Mouse (Mus musculus) forebrain, postnatal 0 days (tissue): ENCODE results near the gene Phyhd1. TPM values are rescaled to one million over a fixed set of nuclear protein-coding genes. Genes with fewer than 3 reads are reported as not detected.

Experiments
- ATAC-seq: fragments of 200-750 bp; cut with Nextera tagmentation; 2 replicates; pipeline ENCODE4 v1.8.0; 2017; ENCODE audit warnings: mild to moderate bottlenecking, moderate library complexity
- DNase-seq: peaks from one replicate; pipeline ENCODE4 v3.0.0-alpha.2; 2015
- H3K27ac ChIP-seq: fragments of 300-500 bp; sonication (generic); 2 replicates; pipeline ENCODE4 v1.5.1; 2014; ENCODE audit warnings: low read depth, mild to moderate bottlenecking, antibody characterized with exemption, low read length, moderate library complexity, mixed read lengths
- H3K27me3 ChIP-seq: fragments of 300-500 bp; sonication (generic); 2 replicates; pipeline ENCODE4 v1.6.1; 2014; ENCODE audit warnings: mild to moderate bottlenecking, low read length, mixed read lengths; ENCODE audit not compliant: insufficient read depth
- H3K36me3 ChIP-seq: fragments of 300-500 bp; sonication (generic); 2 replicates; pipeline ENCODE4 v1.6.1; 2014; ENCODE audit warnings: mild to moderate bottlenecking, moderate library complexity; ENCODE audit not compliant: insufficient read depth
- H3K4me1 ChIP-seq: fragments of 300-500 bp; sonication (generic); 2 replicates; pipeline ENCODE4 v1.6.1; 2014; ENCODE audit warnings: antibody characterized with exemption; ENCODE audit not compliant: insufficient read depth
- H3K4me2 ChIP-seq: fragments of 300-500 bp; sonication (generic); 2 replicates; pipeline ENCODE4 v1.6.1; 2014; ENCODE audit warnings: low read depth, mild to moderate bottlenecking, moderate library complexity
- H3K4me3 ChIP-seq: fragments of 300-500 bp; sonication (generic); 2 replicates; pipeline ENCODE4 v1.5.1; 2014; ENCODE audit warnings: low read depth, low read length, mixed read lengths
- H3K9ac ChIP-seq: fragments of 300-500 bp; sonication (generic); 2 replicates; pipeline ENCODE4 v1.6.1; 2014; ENCODE audit warnings: mild to moderate bottlenecking
- H3K9me3 ChIP-seq: fragments of 300-500 bp; sonication (generic); 2 replicates; pipeline ENCODE4 v1.6.1; 2016; ENCODE audit warnings: low read length
- CTCF ChIP-seq: sonication (generic); IDR thresholded peaks from 2 replicates; pipeline ENCODE4 v1.5.1; 2016; ENCODE audit warnings: antibody characterized with exemption, control low read depth, low read depth
- WGBS: fragments of 180-500 bp; shearing (Covaris S2); extraction: QIAGEN DNeasy Blood & Tissue Kit; methylation state at CpG from one replicate; pipeline ENCODE4 v1.1.7; 2014; 5-methylcytosine and 5-hydroxymethylcytosine counted together
- polyA plus RNA-seq: library from polyadenylated mRNA; unstranded; fragments of >200 nt; fragmentation: Nextera tagmentation; extraction: Ambion mirVana; gene quantifications from 2 replicates; pipeline ENCODE4 v1.2.1, GENCODE M21; 2015
- total RNA-seq: library from RNA; depleted of rRNA; stranded (reverse); fragments of >200 nt; gene quantifications from 2 replicates; pipeline ENCODE4 v1.2.3, GENCODE M21; 2014

Gene Phyhd1
- total and polyA plus RNA-seq, 2 experiments from 2014 or later = 5.0 to 15.7 TPM

DNA sequence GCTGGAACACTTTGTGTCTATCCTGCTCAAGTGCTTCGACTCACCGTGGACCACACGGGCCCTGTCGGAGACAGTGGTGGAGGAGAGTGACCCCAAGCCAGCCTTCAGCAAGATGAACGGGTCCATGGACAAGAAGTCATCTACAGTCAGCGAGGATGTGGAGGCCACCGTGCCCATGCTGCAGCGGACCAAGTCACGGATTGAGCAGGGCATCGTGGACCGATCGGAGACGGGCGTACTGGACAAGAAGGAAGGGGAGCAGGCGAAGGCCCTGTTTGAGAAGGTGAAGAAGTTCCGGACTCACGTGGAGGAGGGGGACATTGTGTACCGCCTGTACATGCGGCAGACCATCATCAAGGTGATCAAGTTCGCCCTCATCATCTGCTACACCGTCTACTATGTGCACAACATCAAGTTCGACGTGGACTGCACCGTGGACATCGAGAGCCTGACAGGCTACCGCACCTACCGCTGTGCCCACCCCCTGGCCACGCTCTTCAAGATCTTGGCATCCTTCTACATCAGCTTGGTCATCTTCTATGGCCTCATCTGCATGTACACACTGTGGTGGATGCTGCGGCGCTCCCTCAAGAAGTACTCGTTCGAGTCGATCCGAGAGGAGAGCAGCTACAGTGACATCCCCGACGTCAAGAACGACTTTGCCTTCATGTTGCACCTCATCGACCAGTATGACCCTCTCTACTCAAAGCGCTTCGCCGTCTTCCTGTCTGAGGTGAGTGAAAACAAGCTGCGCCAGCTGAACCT, 10.2 kb upstream of the Phyhd1 start:
- WGBS = 97% methylated on average over 42 of the region's 42 CpGs
- Histone ChIP-seq H3K36me3 (peaks cover 65% of the 10 kb centered on the region), H3K4me3 (no peak overlapping the region), H3K27ac (no peak overlapping the region), H3K9me3 (no peaks in the 10 kb centered on the region), H3K9ac (no peak overlapping the region), H3K27me3 (no peaks in the 10 kb centered on the region), H3K4me1 (no peaks in the 10 kb centered on the region), H3K4me2 (no peak overlapping the region)
- ATAC-seq = no peak
- no peak for DNase-seq
- no peak for TF ChIP-seq CTCF

DNA sequence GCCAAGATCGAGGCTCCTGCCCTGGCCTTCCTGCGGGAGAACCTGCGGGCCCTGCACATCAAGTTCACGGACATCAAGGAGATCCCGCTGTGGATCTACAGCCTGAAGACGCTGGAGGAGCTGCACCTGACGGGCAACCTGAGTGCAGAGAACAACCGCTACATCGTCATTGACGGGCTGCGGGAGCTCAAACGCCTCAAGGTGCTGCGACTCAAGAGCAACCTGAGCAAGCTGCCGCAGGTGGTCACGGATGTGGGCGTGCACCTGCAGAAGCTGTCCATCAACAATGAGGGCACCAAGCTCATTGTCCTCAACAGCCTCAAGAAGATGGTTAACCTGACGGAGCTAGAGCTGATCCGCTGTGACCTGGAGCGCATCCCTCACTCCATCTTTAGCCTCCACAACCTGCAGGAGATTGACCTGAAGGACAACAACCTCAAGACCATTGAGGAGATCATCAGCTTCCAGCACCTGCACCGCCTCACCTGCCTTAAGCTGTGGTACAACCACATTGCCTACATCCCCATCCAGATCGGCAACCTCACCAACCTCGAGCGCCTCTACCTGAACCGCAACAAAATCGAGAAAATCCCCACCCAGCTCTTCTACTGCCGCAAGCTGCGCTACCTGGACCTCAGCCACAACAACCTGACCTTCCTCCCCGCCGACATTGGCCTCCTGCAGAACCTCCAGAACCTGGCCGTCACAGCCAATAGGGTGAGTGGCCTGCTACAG, 9.2 kb upstream of the Phyhd1 start:
- no peak overlapping the region for H3K9ac ChIP-seq
- no peak overlapping the region for H3K4me2 ChIP-seq
- no peak for TF ChIP-seq CTCF
- DNase-seq (no peak), ATAC-seq (no peak)
- H3K27ac ChIP-seq = no peak overlapping the region
- WGBS = 97% methylated on average over 30 of the region's 30 CpGs
- no peak overlapping the region for H3K4me3 ChIP-seq
- no peaks in the 10 kb centered on the region for H3K9me3 ChIP-seq
- no peaks in the 10 kb centered on the region for H3K27me3 ChIP-seq
- peaks cover 67% of the 10 kb centered on the region for H3K36me3 ChIP-seq
- no peaks in the 10 kb centered on the region for H3K4me1 ChIP-seq

DNA sequence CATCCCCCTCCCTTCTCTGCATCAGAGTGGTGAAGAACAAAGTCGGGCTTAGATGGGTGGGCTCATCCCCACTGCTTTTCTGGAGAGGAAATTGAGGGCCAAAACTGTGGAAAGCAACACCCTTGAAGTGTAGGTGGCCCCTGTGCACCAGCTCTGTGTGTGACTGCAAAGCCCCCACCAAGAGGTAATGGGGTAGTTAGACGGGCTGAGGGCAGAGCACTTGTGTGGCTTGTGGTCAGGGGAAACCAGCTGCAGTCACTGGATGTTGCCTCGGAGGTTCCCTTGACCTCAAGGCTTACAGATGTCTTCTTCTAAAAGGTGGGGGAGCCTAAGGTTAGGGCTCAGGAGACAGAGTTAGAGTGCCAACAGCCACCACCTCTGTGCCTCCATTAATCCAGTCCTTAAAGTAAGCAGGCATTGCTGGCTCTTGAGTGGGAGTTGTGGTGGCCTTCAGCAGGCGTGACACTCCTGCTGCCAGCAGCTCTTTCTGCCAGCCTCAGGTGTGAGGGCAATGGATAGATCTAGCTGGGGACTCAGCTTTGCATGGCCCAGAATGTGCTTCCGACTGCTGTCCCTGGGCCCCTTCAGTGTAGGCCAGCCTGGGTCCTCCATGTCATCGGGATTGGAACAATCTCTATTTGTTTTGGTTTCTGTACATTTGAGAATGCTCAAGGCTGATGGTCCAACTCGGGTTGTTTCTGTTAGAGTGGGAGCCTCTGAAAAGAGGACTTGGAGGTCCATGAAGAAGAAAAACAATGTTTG, 8.1 kb upstream of the Phyhd1 start:
- Histone ChIP-seq H3K27ac (no peak overlapping the region), H3K4me3 (no peak overlapping the region), H3K9me3 (no peaks in the 10 kb centered on the region), H3K4me1 (no peaks in the 10 kb centered on the region), H3K27me3 (no peaks in the 10 kb centered on the region), H3K36me3 (peaks cover 71% of the 10 kb centered on the region), H3K9ac (no peak overlapping the region), H3K4me2 (no peak overlapping the region)
- no peak for TF ChIP-seq CTCF
- ATAC-seq = no peak
- 86% methylated on average over 7 of the region's 7 CpGs for WGBS
- no peak for DNase-seq

DNA sequence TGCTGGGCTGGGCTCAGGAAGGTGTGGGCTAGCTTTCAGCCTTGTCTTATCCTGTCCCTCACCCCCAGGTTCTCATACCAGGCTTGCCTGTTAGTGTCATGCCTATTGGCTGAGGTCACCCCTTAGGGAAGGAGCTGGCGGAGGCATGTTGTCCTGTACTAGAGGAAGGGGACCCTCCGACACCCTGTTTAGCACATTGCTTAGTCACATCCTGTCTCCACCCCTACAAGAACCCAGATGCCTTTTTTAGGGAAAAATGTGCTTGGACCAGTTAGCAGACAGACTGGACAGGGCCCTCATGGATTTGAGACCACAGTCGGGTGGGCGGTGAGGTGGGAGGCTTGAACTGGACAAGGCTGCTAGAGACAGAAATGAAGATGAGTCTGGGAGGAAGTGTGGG, 7.4 kb upstream of the Phyhd1 start:
- WGBS = 88% methylated on average over 4 of the region's 4 CpGs
- Histone ChIP-seq H3K4me1 (peaks cover 3% of the 10 kb centered on the region; the same call in 1 of the 2 replicates), H3K27ac (no peak overlapping the region), H3K9me3 (no peaks in the 10 kb centered on the region), H3K4me2 (no peak overlapping the region), H3K36me3 (peaks cover 70% of the 10 kb centered on the region), H3K27me3 (no peaks in the 10 kb centered on the region), H3K9ac (no peak overlapping the region), H3K4me3 (no peak overlapping the region)
- no peak for ATAC-seq
- no peak for DNase-seq
- no peak for TF ChIP-seq CTCF

DNA sequence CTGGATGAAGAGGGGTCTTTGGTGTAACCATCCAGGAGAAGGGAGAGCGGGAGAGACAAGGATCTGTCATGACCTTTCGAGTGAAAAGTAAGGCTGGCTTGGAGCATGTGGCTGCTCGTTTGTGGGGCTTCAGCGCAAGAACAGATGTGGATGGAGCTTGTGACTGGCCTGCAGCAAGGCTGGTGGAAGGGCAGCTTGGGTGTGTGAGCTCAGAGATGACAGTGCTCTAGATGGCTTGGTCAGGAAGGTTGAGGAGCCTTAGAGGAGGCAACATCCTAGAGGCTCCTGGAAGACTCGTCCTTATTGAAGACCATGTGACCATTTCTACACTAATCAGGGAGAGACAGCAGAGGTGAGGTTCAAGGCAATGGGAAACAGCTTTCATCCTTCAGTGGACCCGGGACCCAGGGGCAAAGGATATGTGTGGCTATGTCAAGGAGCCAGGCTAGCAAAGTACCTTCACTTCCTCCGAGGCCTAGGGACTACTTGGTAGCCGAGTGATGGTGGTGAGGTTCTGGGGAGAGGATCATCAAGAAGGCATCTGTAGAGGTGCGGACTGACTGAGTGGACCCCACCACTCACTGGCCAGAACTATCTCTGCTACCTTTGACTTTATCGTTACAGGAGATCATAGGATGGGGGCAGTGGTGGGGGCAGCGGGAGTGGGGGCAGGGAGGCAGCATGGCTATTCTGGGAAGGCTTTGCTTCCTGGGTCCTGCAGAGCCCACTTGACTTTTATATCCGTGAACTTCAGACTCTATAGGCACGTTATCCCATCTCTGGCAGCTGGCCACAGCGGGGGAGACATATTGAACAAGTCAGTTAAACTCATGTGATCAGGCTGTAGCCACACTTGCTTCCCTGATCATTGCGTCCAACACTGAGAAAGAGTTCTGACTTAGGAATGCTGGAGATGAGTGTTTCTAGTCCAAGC, 6.6 kb upstream of the Phyhd1 start:
- 90% methylated on average over 15 of the region's 15 CpGs for WGBS
- Histone ChIP-seq H3K4me2 (no peak overlapping the region), H3K4me1 (peaks cover 3% of the 10 kb centered on the region; the same call in 1 of the 2 replicates), H3K27me3 (no peaks in the 10 kb centered on the region), H3K36me3 (peaks cover 74% of the 10 kb centered on the region), H3K27ac (no peak overlapping the region), H3K9ac (no peak overlapping the region), H3K4me3 (no peak overlapping the region), H3K9me3 (no peaks in the 10 kb centered on the region)
- ATAC-seq = no peak
- no peak for TF ChIP-seq CTCF
- no peak for DNase-seq

DNA sequence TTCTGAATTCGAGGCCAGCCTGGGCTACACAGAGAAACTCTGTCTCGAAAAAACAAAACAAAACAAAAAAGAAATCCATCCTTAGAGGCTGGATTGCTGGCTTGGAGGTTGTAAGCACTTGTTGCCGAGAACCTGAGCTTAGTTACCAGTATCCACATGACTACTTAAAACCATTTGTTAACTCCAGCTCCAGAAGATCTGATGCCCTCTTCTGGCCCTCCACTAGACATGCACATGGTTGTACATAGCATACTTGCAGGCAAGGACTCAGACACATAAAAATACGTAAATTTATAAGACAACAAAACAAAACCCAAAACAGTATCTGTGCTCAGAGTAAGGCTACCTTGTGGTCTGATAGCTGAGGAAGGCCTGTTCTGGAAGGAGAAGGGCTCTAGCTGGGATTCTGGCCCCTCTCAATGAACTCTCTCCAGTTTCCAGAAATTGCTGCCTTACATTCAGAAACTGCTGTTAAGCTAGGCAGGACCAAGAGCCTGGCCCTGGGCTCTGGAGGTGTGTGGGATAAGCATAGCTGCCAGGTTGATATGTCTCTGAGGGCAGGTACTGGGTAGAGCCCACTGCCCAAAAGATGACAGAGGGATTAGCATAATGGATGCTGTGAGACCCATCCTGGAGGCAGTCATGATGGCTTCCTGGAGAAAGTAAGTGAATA, 4.8 kb upstream of the Phyhd1 start:
- peak; percentile 26; the same call in 1 of the 2 replicates for TF ChIP-seq CTCF
- Histone ChIP-seq H3K4me3 (no peak overlapping the region), H3K9me3 (no peaks in the 10 kb centered on the region), H3K27ac (no peak overlapping the region), H3K9ac (no peak overlapping the region), H3K27me3 (no peaks in the 10 kb centered on the region), H3K4me1 (peaks cover 3% of the 10 kb centered on the region; the same call in 1 of the 2 replicates), H3K36me3 (peaks cover 64% of the 10 kb centered on the region), H3K4me2 (no peak overlapping the region)
- no peak for DNase-seq
- no peak for ATAC-seq
- 77% methylated on average over 4 of the region's 4 CpGs for WGBS
